Mouse (Mus musculus) testis, postnatal 14 days (tissue): ENCODE data around the gene Rpl23.
"Not testable (repeated sequence)": the region's sequence is repeated elsewhere in the genome, so short reads cannot be mapped to it uniquely, and the experiment has no call there.

ENCODE experiments used
- DNase-seq: peaks from one replicate; pipeline ENCODE4 v3.0.0; 2021; ENCODE audit warnings: low spot score

The Rpl23 gene

GRCm38 (mm10) chr11:97766154-97766881 lies 15.9 kb downstream of the Rpl23 start, which contains the start of gene Cwc25:
Gene Cwc25 (minus strand): TSS chr11:97766556.
- peak; percentile 94 for DNase-seq

GRCm38 (mm10) chr11:97761638-97762037 lies 20.6 kb downstream of the Rpl23 start:
- no peak for DNase-seq

- no peak for DNase-seq
These were observed 23.3 kb downstream of the Rpl23 start for GRCm38 (mm10) chr11:97758942-97759341.

GRCm38 (mm10) chr11:97758125-97758524 lies 24.1 kb downstream of the Rpl23 start:
- DNase-seq = no peak

- no peak for DNase-seq
These were observed 29.0 kb downstream of the Rpl23 start for GRCm38 (mm10) chr11:97753277-97753676.

DNA sequence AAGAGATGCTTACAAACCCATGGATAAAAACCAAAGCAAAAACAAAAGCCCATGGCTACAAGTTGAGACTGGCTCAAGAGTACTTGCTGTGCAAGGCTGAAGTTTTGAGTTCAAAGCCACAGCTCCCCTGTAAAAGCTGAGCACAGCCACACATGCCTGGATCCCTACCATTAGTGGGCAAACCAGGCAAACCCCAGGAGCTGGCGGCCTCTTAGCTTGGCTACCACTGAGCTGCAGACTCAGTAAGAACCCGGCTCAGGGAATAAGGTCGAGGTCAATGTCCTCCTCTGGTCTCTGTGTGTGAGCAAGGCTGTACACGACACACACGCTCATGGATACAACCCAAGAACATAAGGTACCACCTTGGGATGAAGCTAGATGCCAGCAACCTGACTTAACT lies 33.7 kb downstream of the Rpl23 start:
- DNase-seq = no peak

- no peak for DNase-seq
These were observed 34.5 kb downstream of the Rpl23 start for GRCm38 (mm10) chr11:97747773-97748172.

DNA sequence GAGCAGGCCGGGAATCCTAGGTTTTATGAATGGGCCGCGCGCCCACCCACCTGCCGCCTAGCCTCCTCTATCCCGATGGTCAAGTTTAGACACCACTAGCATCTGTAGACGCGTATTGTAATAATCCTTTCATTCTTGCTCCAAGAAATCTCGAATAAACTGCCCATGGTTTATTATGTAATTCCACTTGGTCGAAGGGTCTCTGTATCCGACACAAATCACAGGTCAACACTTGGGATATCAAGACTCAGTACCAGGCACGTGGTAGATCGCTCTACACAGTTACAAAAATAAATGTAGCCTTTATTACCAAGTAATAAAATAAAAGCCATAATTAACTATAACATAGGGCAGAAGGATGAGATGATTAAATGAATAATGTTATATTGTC lies 36.9 kb downstream of the Rpl23 start:
- DNase-seq = no peak

DNA sequence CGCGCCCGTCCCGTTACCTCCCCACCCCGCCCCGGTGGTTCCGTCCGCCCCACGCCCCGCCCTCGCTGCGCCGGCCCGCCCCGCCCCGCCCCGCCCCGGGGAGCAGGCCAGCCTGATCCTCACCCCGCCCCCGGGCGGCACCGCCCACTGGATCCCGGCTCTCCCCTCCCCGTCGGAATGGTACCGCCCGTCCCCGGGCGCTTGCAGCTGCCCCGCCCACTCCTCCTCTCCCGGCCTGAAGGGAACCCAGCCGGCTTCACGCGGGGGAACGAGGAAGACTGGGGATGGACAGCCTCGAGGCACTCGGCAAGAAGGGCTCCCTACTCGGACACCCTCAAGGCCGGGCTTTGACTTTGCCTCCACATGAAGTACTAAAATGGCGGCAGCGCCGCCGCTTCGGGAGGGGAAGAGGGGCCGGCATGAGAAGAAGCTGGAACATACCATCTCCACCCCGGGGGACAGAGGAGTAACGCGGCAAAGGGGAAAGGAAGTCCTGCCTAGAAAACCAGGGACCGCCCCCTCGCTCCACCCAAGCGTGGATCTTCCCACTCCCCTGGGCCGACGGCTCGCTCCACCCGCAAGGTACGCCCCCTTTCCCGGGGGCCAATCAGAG lies 37.4 kb downstream of the Rpl23 start:
- DNase-seq = peak; percentile 99

- DNase-seq = no peak
These were observed 38.0 kb downstream of the Rpl23 start, which contains the start of gene Pip4k2b for GRCm38 (mm10) chr11:97744063-97744717. Gene Pip4k2b (minus strand): TSS chr11:97744704.

GRCm38 (mm10) chr11:97743423-97743822 lies 38.8 kb downstream of the Rpl23 start:
- DNase-seq = no peak

GRCm38 (mm10) chr11:97742591-97742990 lies 39.6 kb downstream of the Rpl23 start:
- no peak for DNase-seq

GRCm38 (mm10) chr11:97742157-97742556 lies 40.1 kb downstream of the Rpl23 start:
- no peak for DNase-seq

DNA sequence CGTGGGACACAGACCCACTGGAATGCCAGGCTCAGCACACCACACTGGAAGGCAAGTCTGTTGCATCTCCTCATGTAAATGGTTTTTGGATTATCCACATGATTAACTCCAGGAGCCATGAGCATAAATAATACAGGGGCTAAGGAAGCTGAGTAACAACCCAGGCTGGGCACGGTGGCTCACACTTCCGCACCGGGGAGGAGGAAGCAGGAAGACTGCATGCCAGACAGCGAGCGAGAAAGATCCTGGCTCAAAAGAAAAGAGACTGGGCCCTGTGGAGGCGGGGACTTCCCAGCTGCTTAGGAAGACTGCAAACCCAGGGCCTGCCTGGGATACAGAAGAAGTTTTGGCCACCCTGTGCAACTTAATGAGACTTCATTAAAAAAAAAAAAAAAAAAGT lies 42.0 kb downstream of the Rpl23 start:
- DNase-seq = no peak

DNA sequence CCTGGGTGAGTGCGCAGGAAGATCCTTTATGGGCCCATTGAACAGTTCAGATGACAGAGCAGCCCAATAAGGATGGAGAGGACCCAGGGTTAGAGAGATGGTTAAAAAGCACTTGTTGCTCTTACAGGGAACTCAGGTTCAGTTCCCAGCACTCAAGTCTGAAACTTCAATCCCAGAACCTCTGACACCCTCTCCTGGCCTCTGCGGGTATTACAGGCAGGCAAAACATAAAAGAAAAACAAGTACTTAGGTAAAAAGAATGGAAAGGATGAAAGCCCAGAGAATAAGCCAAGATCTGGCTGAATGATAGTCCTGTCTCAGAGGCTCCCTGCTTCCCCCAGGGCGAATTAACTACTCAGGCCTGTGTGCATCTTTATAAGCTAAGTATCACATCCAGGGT lies 43.1 kb downstream of the Rpl23 start:
- DNase-seq = no peak

DNA sequence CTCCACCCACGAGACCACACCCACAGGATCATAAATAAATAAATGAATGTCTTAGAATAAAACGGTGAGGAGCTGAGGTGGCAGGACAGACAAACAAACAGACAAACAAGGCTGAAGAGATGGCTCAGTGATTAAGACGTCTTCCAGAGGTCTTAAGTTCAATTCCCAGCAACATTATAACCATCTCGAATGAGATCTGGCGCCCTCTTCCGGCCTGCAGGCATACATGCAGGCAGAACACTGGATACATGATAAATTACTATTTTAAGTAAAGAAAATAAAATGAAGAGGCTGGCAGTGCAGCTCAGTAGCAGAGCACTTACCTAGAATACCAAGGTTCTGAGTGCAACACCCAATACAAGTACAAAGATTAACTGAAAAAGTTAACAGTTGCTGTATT lies 43.5 kb downstream of the Rpl23 start:
- no peak for DNase-seq

DNA sequence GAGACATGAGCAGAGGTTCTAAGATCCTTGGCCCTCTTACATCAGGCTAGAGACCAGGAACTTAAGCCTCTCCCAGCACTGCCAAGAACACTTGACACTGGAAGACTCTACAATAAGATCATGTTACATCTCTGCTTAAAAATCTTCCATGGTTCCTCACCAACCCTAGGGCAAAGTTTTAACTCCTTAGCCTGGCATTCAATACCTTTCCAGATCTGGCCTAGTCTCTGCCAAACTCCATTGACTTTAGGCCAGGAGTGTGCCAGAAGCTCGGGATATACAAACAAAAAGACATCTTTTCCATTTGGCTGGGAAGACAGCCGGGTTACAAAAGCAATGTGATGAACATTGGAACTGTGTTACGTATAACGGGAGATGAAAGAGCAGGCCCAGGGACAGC lies 44.6 kb downstream of the Rpl23 start:
- no peak for DNase-seq

GRCm38 (mm10) chr11:97736645-97737044 lies 45.6 kb downstream of the Rpl23 start:
- DNase-seq = no peak

DNA sequence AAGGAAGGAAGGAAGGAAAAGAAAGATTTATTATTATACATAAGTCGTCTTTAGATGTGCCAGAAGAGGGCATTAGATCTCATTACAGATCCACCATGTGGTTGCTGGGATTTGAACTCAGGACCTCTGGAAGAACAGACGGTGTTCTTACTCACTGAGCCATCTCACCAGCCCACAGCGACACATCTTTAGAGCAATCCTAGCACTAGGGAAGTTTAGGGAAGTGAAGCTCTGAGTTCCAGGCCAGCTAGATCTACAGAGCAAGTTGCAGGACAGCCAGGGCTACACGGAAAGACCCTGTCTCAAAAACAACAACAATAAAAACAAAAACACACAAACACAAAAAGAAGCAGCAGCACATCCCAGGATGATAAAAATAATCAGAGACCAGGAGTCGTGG lies 47.4 kb downstream of the Rpl23 start:
- DNase-seq = not testable (repeated sequence)

GRCm38 (mm10) chr11:97733689-97734088 lies 48.5 kb downstream of the Rpl23 start:
- no peak for DNase-seq

- DNase-seq = no peak
These were observed 53.5 kb downstream of the Rpl23 start for GRCm38 (mm10) chr11:97728730-97729129.

DNA sequence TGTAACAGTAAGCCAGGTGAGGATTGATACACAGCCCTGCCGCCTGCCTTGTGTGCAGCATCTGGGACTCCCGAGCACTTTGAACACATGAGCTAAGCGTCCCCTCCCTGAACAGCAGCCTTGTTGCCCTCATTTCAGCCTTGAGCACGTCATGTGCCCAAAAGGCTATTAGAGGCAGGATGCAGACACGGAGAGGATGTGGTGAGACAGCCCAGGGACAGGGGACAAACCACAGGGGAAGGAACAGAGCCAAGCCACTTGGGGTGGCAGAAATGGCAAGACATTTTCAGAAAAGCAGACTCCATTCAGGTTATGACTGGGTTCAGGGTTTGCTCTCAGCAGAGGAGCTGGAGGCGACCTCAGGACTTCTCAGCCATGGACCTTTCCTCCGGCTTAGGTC lies 53.9 kb downstream of the Rpl23 start:
- DNase-seq = no peak
